Mouse (Mus musculus) ES-Bruce4 (cell line): Measurements from ENCODE around the gene Trex2.

Experiments used
- CTCF ChIP-seq: IDR thresholded peaks from one replicate; pipeline ENCODE4 v1.8.1; 2011; ENCODE audit warnings: low read depth, low read length
- POLR2A ChIP-seq: IDR thresholded peaks from one replicate; pipeline ENCODE4 v1.8.1; 2011; ENCODE audit warnings: low read length; ENCODE audit not compliant: insufficient read depth

GRCm38 (mm10) chrX:73467446-73468241, 32.5 kb upstream of the Trex2 start:
- TF ChIP-seq CTCF (no peak), POLR2A (no peak)
